Mouse (Mus musculus) neural tube, embryonic 13.5 days (tissue): ENCODE results near the gene Pagr1a. TPM values are rescaled to one million over a fixed set of nuclear protein-coding genes. Genes with fewer than 3 reads are reported as not detected.

ENCODE experiments used
- ATAC-seq: fragments of 200-750 bp; cut with Nextera tagmentation; 2 replicates; pipeline ENCODE4 v1.8.0; 2017; ENCODE audit warnings: low read depth, mild to moderate bottlenecking, moderate TSS enrichment, moderate library complexity
- H3K27ac ChIP-seq: fragments of 300-500 bp; sonication (generic); replicated peaks from 2 replicates; pipeline ENCODE4 v1.5.1; 2015; ENCODE audit warnings: moderate library complexity, mild to moderate bottlenecking, inconsistent platforms
- H3K27me3 ChIP-seq: fragments of 300-500 bp; sonication (generic); 2 replicates; pipeline ENCODE4 v1.6.1; 2015; ENCODE audit warnings: mild to moderate bottlenecking, inconsistent platforms
- H3K36me3 ChIP-seq: fragments of 300-500 bp; sonication (generic); 2 replicates; pipeline ENCODE4 v1.6.1; 2015; ENCODE audit warnings: mild to moderate bottlenecking, inconsistent platforms
- H3K4me1 ChIP-seq: fragments of 300-500 bp; sonication (generic); replicated peaks from 2 replicates; pipeline ENCODE4 v1.6.1; 2015; ENCODE audit warnings: inconsistent platforms
- H3K4me2 ChIP-seq: fragments of 300-500 bp; sonication (generic); 2 replicates; pipeline ENCODE4 v1.6.1; 2015; ENCODE audit warnings: inconsistent platforms, mild to moderate bottlenecking, moderate library complexity
- H3K4me3 ChIP-seq: fragments of 300-500 bp; sonication (generic); 2 replicates; pipeline ENCODE4 v1.5.1; 2015; ENCODE audit warnings: mild to moderate bottlenecking, inconsistent platforms
- H3K9ac ChIP-seq: fragments of 300-500 bp; sonication (generic); 2 replicates; pipeline ENCODE4 v1.6.1; 2015; ENCODE audit warnings: moderate library complexity, mild to moderate bottlenecking, inconsistent platforms
- H3K9me3 ChIP-seq: fragments of 300-500 bp; sonication (generic); 2 replicates; pipeline ENCODE4 v1.6.1; 2016; ENCODE audit warnings: inconsistent platforms
- WGBS: fragments of 180-500 bp; shearing (Covaris S2); methylation state at CpG from one replicate; pipeline ENCODE4 v1.1.7; 2015; 5-methylcytosine and 5-hydroxymethylcytosine counted together
- polyA plus RNA-seq: library from polyadenylated mRNA; unstranded; fragments of >200 nt; fragmentation: Nextera tagmentation; extraction: Ambion mirVana; gene quantifications from 2 replicates; pipeline ENCODE4 v1.2.1, GENCODE M21; 2015

The Pagr1a gene
- polyA plus RNA-seq, 1 experiment from 2014 or later, result 50.4 TPM

DNA sequence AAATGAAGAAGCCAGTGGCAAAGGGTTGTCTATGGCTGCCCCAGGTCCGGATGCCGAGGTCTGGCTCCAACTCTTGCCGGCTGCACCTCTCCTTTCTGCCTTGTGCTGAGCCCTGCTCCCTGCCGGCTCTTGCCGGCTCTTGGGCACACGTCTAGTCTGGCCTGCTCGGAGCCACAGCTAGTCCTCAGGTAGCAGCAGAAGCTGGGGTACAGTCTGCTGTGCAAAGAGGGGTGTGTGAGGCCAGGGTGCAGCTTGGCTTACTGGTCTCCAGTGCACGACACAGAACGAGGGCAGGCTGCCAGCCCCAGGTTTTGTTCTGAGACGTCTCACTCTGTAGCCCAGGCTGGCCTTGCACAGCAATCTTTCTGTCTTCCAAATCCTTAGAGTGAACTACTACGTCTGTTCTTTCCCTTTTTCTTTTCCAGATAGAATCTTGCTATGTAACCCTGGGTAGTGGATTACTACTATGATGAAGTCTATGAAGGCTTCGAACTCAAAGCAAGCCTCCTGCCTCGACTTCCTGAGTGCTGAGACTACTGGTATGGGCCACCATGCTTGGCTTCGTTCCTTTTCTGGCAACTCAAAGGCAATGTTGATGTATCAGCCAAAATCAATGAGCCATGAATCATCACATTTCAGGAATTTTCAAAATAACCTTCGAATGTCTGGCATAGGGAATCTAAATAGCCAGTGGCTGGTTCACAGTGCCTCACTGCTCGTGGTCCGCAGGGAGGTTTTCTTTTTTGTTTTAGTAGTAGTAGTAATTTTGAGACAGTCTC lies 7.7 kb downstream of the Pagr1a start:
- no peak overlapping the region for H3K4me3 ChIP-seq
- ATAC-seq, result no peak
- no peak overlapping the region for H3K9ac ChIP-seq
- 83% methylated on average over 17 of the region's 17 CpGs for WGBS
- H3K4me1 ChIP-seq, result peaks cover 25% of the 10 kb centered on the region
- peaks cover 26% of the 10 kb centered on the region for H3K36me3 ChIP-seq
- peak overlapping the region; percentile 63; the same call in 1 of the 2 replicates for H3K27ac ChIP-seq
- H3K27me3 ChIP-seq, result no peaks in the 10 kb centered on the region
- no peaks in the 10 kb centered on the region for H3K9me3 ChIP-seq
- H3K4me2 ChIP-seq, result no peak overlapping the region

DNA sequence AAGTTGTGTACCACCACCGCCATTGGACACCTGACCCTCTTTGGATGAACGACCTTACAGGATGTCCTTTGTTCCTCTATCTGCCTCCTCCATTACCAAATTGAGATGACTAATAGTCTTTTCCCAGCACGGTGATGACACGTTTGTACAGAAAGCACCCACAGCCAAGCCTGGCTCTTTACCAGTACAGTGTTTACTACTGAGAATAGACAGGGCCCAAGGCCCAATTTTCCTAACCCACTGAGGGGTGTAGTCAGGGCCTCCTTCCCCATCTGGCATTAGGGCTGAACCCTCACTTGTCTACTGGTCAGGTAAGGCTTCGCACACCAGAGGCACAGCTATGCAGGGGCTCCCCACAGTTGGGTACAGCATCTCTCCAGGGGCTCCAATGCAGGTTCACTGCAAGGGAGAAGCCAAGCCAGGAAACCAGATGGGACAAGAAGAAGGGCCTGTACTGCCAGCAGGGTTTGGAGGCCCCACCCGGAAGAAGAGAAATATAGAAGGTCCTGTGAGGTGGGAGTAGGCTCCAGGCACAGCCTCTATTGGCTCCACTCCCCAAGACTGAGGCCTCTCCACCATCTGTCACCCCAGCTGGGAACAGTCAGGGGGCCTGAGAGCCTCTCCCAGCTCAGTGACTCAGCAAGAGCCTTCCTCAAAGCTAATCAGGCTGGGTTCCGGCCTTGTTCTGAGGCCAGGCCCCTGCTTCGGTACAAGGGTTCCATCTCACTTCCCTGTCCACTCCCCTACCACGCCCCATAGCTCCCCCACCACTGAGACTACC lies 8.7 kb downstream of the Pagr1a start:
- H3K9ac ChIP-seq, result peak overlapping the region; percentile 14; the same call in 1 of the 2 replicates
- peaks cover 17% of the 10 kb centered on the region; the same call in 1 of the 2 replicates for H3K4me1 ChIP-seq
- H3K4me2 ChIP-seq, result no peak overlapping the region
- peak overlapping the region; percentile 63 for H3K27ac ChIP-seq
- H3K27me3 ChIP-seq, result no peaks in the 10 kb centered on the region
- no peaks in the 10 kb centered on the region for H3K9me3 ChIP-seq
- peaks cover 16% of the 10 kb centered on the region for H3K36me3 ChIP-seq
- ATAC-seq, result 0 out of 2 replicates have a peak, but pooled peaks have one; percentile 68
- 54% methylated on average over 9 of the region's 9 CpGs for WGBS
- H3K4me3 ChIP-seq, result no peak overlapping the region

DNA sequence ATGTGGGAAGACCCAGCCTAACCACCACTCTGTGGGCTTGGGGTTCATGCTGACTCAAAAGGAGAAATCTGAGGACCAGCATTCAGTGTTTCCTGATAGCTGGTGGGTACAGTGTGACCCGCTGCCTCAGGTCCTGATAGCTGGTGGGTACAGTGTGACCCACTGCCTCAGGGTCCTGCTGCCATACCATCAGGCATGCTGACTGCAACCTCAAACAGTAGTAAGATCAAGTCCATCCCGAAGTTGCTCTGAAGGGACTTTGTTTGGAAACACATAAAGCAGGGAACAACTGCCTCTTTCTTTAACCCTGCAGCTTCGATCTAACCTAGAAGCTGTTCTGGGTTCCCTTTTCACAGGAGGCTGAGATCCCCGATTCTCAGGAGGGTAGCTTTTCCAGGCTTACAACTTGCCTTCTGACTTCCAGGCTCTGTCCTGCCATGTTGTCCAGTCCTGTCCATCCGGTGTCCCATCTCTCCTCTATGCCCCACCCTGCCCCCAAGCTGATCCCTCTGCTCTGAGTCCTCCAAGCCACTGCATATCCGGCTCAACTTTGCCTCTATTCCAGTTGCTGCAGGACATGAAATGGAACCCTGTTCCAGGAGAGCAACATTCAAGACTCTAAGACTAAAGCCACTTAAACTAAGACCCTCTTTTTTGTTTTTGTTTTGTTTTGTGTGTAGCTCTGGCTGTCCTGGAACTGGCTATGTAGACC lies 9.7 kb downstream of the Pagr1a start:
- no peak overlapping the region for H3K4me3 ChIP-seq
- 0 out of 2 replicates have a peak overlapping the region, but pooled peaks have one; percentile 7 for H3K27ac ChIP-seq
- peaks cover 14% of the 10 kb centered on the region; the same call in 1 of the 2 replicates for H3K4me1 ChIP-seq
- no peak overlapping the region for H3K4me2 ChIP-seq
- H3K9ac ChIP-seq, result no peak overlapping the region
- peaks cover 6% of the 10 kb centered on the region for H3K36me3 ChIP-seq
- H3K27me3 ChIP-seq, result no peaks in the 10 kb centered on the region
- WGBS, result 80% methylated on average over 6 of the region's 6 CpGs
- no peaks in the 10 kb centered on the region for H3K9me3 ChIP-seq
- ATAC-seq, result no peak

DNA sequence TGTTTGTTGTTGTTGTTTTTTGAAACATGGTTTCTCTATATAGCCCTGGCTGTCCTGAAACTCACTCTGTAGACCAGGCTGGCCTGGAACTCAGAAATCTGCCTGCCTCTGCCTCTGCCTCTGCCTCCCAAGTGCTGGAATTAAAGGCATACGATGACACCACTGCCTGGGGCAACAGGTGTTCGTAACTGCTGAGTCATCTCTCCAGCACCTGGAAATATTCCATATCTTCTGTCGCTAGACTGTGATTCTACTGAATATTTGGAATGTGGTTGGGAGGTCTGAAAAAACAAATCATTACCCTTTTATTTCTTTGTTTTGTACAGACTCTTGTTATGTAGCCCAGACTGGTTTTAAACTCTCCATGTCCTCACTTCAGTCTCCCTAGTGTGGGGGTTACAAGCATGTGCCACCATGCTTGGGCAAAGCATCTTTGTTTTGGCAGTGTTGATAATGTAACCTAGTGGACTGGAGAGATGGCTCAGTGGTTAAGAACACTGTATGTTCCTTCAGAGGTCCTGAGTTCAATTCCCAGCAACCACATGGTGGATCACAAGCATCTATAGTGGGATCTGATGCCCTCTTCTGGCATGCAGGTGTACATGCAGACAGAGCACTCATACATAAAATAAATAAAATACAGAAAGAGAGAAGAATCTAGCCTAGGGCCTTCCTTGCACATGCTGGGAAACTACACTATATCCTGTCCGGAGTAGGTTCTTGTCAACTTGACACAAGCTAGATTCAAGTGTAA lies 12.9 kb downstream of the Pagr1a start:
- Histone ChIP-seq H3K36me3 (no peaks in the 10 kb centered on the region), H3K9ac (no peak overlapping the region), H3K4me1 (peaks cover 13% of the 10 kb centered on the region; the same call in 1 of the 2 replicates), H3K4me3 (no peak overlapping the region), H3K27ac (no peak overlapping the region), H3K9me3 (no peaks in the 10 kb centered on the region), H3K27me3 (no peaks in the 10 kb centered on the region), H3K4me2 (no peak overlapping the region)
- 91% methylated on average over 4 of the region's 4 CpGs for WGBS
- ATAC-seq, result no peak

DNA sequence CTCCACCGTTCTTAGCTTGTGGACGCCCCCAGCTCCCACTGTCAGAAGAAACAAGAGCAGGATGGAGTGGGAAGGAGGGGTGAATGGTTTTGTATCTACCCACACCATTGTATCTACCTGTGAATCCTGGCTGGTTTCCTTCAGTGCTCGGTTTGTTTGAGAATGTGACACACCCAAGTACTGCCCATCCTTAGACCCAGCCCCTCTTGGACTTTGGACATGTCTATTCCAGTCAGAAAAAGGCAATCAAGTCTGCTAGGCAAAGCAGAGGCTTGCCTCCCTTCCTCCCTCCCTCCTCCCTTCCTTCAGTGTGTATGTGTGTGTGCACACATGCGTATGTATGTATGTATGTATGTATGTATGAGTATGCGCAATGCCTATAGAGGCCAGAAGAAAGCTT lies 13.5 kb downstream of the Pagr1a start:
- no peak overlapping the region for H3K9ac ChIP-seq
- ATAC-seq, result no peak
- H3K4me1 ChIP-seq, result peaks cover 6% of the 10 kb centered on the region; the same call in 1 of the 2 replicates
- no peak overlapping the region for H3K4me2 ChIP-seq
- H3K27ac ChIP-seq, result no peak overlapping the region
- no peaks in the 10 kb centered on the region for H3K9me3 ChIP-seq
- no peak overlapping the region for H3K4me3 ChIP-seq
- no peaks in the 10 kb centered on the region for H3K27me3 ChIP-seq
- H3K36me3 ChIP-seq, result no peaks in the 10 kb centered on the region
- WGBS, result 87% methylated on average over 5 of the region's 5 CpGs

DNA sequence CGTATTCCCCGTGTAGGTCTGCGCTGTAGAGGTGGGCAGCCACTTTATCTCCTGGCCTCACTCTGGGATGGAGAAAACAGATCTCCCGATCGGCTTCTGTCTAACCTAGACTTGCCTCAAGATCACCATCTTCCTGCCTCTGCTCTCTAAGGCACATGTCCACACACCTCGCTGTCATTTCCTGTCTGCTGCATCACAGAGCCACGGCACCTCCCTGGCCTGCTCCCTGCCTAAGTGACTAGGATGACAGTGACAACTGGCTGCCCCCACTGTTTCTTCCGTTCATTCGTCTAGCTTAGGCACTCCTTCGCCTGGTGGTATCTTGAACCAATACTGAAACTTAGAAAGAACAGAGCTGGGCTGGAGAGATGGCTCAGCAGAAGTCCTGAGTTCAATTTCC lies 17.6 kb downstream of the Pagr1a start:
- Histone ChIP-seq H3K4me1 (no peaks in the 10 kb centered on the region), H3K4me2 (no peak overlapping the region), H3K4me3 (no peak overlapping the region), H3K36me3 (no peaks in the 10 kb centered on the region), H3K9ac (no peak overlapping the region), H3K9me3 (no peaks in the 10 kb centered on the region), H3K27me3 (no peaks in the 10 kb centered on the region), H3K27ac (no peak overlapping the region)
- 86% methylated on average over 10 of the region's 10 CpGs for WGBS
- ATAC-seq, result no peak

DNA sequence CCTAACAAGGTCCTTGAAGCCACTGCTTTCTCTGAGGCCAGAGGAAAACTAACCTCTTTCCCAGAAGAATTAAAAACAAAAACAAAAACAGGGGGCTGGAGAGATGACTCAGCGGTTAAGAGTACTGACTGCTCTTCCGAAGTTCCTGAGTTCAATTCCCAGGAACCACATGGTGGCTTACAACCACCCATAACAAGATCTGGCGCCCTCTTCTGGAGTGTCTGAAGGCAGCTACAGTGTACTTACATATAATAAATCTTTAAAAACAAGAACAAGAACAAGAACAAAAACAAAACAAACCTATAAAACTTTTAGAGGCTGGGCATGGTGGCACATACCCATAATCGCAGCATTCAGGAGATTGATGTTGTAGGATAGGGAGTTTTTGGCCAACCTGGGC lies 20.7 kb downstream of the Pagr1a start:
- no peak overlapping the region for H3K27ac ChIP-seq
- WGBS, result 84% methylated on average over 4 of the region's 4 CpGs
- no peaks in the 10 kb centered on the region for H3K9me3 ChIP-seq
- no peak overlapping the region for H3K4me3 ChIP-seq
- no peaks in the 10 kb centered on the region for H3K27me3 ChIP-seq
- no peak overlapping the region for H3K4me2 ChIP-seq
- no peak for ATAC-seq
- H3K9ac ChIP-seq, result no peak overlapping the region
- no peaks in the 10 kb centered on the region for H3K4me1 ChIP-seq
- no peaks in the 10 kb centered on the region for H3K36me3 ChIP-seq

DNA sequence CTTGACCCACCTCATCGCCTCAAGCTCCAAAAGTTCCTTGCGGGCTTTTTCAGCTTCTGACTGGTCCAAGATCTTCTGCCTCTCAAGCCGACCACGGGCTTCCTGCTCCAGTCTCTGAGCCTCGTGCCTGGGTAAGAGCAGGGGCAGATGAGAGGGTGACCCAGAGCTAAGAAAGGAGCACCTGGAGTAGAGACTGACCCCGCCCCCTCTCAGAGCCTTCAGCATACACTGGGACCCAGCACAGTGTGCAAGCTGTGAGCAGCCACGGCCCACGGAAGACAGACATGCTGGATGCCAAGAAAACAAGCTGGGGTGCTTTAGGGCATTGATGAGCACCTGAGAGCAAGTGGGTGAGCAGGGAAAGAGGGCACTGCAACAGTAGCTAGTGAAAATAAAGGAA lies 28.3 kb downstream of the Pagr1a start:
- H3K36me3 ChIP-seq, result no peaks in the 10 kb centered on the region
- no peaks in the 10 kb centered on the region for H3K27me3 ChIP-seq
- no peak overlapping the region for H3K4me2 ChIP-seq
- H3K9me3 ChIP-seq, result no peaks in the 10 kb centered on the region
- no peaks in the 10 kb centered on the region for H3K4me1 ChIP-seq
- H3K9ac ChIP-seq, result no peak overlapping the region
- ATAC-seq, result no peak
- no peak overlapping the region for H3K4me3 ChIP-seq
- H3K27ac ChIP-seq, result no peak overlapping the region
- WGBS, result 70% methylated on average over 8 of the region's 8 CpGs

DNA sequence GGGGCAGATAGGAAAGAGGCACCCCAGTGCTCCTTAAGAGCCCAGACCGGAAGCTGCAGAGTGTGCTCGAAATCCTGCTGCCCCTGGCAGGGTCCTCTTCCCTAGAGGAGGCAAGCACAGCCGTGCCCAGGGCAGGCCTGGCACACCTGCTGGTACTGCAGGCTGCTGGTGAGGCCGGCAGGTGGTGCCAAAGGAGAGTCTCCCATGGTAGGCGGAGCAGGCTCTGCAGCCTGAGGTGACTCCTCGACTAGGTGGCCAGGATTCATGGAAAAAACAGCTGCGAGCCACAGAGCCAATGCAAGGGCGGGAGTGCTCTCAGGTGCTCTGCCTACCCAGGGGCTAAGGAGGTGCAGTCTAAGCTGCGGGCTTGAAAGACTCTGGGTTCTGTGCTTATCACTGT lies 30.8 kb downstream of the Pagr1a start:
- H3K9ac ChIP-seq, result no peak overlapping the region
- no peaks in the 10 kb centered on the region for H3K4me1 ChIP-seq
- no peak for ATAC-seq
- H3K27ac ChIP-seq, result no peak overlapping the region
- no peaks in the 10 kb centered on the region for H3K27me3 ChIP-seq
- peaks cover 3% of the 10 kb centered on the region; the same call in 1 of the 2 replicates for H3K36me3 ChIP-seq
- H3K4me2 ChIP-seq, result no peak overlapping the region
- WGBS, result 52% methylated on average over 9 of the region's 9 CpGs
- no peaks in the 10 kb centered on the region for H3K9me3 ChIP-seq
- no peak overlapping the region for H3K4me3 ChIP-seq

DNA sequence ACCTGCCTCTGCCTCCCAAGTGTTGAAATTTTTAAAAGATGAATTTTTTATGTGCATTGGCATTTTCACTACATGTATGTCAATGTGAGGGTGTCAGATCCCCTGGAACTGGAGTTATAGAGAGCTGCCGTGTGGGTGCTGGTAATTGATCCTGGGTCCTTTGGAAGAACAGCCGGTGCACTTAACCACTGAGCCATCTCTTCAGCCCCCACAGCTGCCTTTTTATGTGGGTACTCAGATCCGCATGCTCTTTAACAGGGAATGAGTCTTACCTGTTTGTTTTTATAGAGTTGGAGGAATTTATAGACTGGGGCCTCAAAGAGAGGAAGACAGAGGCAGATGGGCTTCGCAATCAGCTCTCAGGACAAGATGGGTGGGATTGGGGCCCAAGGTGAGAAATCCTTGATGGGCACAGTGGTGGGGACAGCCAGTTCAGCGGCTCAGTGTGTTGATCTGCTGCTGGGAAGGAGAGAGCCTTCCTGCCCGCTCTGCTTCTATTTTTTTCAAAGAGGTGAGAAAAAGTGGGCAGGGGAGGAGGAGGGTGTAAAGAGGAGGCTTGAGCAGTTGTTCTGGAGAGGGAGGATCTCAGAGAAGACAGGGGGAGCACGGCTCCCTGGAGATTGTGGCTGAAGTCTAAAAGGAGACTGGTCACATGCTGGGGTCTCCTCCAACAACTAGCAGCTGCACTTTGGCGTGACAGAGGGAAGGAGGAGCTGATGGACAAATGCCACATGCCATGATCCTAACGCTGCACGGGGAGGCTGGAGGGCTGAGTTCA lies 32.3 kb downstream of the Pagr1a start:
- 58% methylated on average over 10 of the region's 10 CpGs for WGBS
- Histone ChIP-seq H3K9ac (no peak overlapping the region), H3K4me2 (no peak overlapping the region), H3K9me3 (no peaks in the 10 kb centered on the region), H3K27ac (no peak overlapping the region), H3K27me3 (no peaks in the 10 kb centered on the region), H3K4me3 (no peak overlapping the region), H3K36me3 (peaks cover 16% of the 10 kb centered on the region), H3K4me1 (no peaks in the 10 kb centered on the region)
- no peak for ATAC-seq

DNA sequence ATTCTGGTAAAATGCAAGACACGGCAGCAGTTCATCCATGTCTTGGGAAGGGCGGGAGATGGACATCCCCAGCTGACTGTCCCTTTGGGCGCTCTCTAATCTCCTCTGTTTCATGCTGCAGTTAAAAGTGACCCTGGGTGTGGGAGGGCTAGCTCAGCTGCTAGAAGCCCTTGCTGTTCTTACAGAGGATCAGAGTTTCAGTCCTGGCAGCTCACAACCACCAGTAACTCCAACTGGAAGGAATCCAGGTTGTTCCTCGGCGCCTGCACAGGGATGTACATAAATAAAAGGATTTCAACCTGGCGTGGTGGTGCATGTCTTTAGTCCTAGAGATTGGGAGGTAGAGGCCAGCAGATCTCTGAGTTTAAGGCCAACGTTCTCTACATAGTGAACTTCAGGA lies 34.0 kb downstream of the Pagr1a start:
- Histone ChIP-seq H3K36me3 (peaks cover 34% of the 10 kb centered on the region), H3K4me2 (no peak overlapping the region), H3K4me3 (no peak overlapping the region), H3K9ac (no peak overlapping the region), H3K27ac (no peak overlapping the region), H3K9me3 (no peaks in the 10 kb centered on the region), H3K27me3 (no peaks in the 10 kb centered on the region), H3K4me1 (peaks cover 3% of the 10 kb centered on the region; the same call in 1 of the 2 replicates)
- WGBS, result 83% methylated on average over 7 of the region's 7 CpGs
- ATAC-seq, result no peak
